Mouse (Mus musculus): ENCODE data around the gene Ampd3.

Ampd3 gene

DNA sequence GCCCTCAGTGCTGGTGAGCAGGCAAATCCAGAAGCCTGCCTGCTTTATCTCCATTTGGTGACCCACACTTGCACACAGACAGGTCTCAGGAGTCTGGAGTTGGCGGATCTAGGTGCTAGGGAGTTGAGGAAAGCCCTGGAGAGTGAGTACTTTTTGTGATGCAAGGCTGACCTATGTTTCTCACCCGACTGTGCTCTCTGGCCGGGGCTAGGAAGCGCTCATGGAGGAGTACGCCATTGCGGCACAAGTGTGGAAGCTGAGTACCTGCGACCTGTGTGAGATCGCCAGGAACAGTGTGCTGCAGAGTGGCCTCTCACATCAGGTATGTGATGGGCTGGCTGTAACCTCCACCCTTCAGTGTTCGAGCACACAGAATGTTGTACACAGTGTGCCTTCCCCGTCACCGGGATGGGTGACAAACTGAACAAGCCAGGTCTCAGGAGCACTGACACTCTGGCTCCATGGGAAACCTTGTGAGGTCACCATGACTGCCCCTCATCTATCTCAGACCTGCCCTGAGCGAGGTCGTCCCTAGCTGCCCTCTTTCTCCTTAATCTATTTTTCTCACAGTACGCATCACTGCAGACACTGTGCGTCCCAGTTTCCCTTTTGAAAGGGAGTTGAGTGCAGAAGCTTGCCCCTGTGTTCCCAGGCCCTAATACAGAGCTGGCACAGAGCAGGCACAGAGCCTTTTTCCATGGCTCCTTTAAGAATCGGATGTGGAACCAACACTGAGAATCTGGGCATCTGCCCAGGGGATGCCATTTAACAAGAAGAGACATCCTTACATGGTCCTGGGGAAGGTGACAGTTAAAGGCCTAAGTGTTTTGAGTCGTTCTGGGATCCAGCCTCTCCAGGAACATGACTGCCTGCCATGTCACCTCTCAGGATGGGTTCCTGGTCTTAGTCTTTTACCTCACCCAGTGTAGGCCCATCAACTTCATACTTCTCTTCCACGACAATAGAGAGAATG, 41.9 kb downstream of the Ampd3 start:
- ChIA-PET CTCF (interaction anchor here in 1 of 4 experiments (1.4 kb wide), 1 partner anchor 121 kb away, joined by 4 read pairs; no protein-coding TSS in a partner anchor), POLR2A (no interaction called here)

DNA sequence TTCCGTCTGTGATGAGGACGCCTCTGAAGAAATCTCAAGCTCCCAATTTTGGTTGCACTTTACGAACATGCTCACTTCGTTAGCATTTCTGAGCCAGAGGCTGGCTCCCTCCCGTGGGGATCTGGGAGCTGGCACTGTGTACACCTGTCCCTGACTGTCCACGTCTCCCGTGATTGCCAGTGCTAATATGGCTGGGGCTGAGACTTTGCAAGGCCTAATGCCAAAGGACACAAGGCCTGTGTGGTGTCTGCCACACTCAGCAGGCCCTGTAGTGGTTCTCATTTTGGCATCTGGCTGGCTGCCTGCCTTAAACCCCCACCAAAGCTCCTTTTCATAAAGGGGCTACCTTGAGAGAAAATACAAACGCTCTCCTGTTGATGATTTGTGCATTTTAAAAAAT, 43.0 kb downstream of the Ampd3 start:
- POLR2A ChIA-PET: no interaction called here
- CTCF ChIA-PET: interaction anchor here in 1 of 4 experiments (1.4 kb wide), 1 partner anchor 120 kb away, joined by 4 read pairs; no protein-coding TSS in a partner anchor

DNA sequence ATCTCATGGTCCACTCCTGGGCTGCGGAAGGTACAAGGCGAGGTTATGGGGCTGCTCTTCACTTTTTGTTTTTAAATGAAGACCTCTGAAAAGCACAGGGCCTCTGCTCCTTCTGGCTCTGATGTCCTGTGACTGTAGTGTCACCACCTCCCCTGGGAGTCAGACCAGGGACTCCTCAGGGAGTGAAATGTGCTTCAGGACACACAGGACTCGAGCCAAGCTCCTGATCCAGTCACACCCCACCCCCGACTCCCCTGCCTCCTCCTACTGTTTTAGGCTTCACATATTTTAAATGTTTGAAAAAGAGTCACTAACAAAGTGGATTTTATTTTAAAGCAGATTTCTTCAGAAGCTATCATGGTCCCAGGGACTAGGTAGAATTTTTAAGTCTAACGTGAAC, 43.5 kb downstream of the Ampd3 start:
- POLR2A ChIA-PET: no interaction called here
- CTCF ChIA-PET: interaction anchor here in 1 of 4 experiments (1.4 kb wide), 1 partner anchor 119 kb away, joined by 4 read pairs; no protein-coding TSS in a partner anchor

DNA sequence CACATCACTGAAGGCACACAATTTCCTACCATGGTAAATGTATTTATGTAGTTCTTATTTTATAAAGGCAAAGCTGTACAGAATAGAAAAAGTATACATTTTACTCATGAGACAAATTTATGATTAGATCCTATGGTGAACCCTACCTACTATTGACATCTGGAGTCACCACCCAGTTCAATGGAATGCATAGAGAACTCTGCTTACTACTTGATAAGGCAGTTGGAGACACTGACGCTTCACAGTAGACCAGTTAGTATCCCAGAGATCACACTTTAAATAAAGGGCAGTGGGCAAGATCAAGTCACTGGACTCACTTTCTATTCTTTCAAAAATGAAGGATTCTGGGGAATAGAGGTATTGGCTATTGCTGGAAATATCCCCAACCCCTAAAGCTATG, 46.0 kb downstream of the Ampd3 start:
- POLR2A ChIA-PET: interaction anchor here in 1 of 4 experiments (0.6 kb wide), 1 partner anchor 112 kb away, joined by 10 read pairs; no protein-coding TSS in a partner anchor
- CTCF ChIA-PET: interaction anchor here in 1 of 4 experiments (0.6 kb wide), 1 partner anchor 372 kb away, joined by 3 read pairs; no protein-coding TSS in a partner anchor

DNA sequence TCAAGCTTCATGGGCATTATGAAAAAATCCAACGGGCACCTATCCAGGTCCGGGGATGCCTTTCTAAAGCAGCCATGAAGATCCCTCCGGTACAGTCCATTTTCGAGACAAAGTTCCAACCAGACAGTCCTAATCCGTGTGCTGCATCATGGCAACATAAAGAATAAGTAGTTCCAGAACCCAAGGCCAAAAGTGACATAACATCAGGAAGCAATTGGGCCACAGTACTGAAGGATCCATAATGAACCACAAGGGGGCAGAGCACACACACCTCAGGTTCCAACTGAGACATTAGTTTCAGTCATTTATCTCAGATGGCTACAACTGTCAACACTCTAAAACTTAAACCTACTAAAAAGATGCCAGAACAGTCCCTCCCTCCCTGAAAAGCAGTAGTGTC, 48.0 kb downstream of the Ampd3 start:
- ChIA-PET POLR2A (no interaction called here), CTCF (interaction anchor here in 3 of 4 experiments (0.6 to 1.7 kb wide), 3 partner anchors 114 to 115 kb away, joined by 5 to 8 read pairs (median 6); no protein-coding TSS in a partner anchor)

DNA sequence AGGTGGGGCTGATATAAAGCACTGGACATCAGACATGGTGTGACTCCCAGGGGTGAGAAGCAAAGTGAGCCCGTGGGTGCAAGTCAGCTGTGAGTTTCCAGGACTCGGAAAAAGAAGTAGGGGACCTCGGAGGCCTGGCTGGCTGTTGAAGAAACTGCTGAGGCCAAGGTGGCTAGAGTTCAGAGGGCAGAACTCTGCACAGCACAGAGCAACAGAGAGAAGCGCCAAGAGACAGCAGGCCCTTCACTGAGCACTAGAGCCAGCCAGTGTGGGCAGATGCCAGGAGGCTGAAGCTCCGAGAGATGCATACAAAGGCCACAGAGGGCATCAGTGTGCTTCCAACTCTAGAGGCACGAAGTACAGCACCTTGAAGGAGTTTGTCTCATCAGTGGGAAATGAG, 50.2 kb downstream of the Ampd3 start:
- POLR2A ChIA-PET: interaction anchor here in 2 of 4 experiments (0.8 kb wide), 2 partner anchors 96 to 191 kb away, joined by 3 read pairs; no protein-coding TSS in a partner anchor
- CTCF ChIA-PET: interaction anchor here in 1 of 4 experiments (1.9 kb wide), 1 partner anchor 112 kb away, joined by 6 read pairs; no protein-coding TSS in a partner anchor

DNA sequence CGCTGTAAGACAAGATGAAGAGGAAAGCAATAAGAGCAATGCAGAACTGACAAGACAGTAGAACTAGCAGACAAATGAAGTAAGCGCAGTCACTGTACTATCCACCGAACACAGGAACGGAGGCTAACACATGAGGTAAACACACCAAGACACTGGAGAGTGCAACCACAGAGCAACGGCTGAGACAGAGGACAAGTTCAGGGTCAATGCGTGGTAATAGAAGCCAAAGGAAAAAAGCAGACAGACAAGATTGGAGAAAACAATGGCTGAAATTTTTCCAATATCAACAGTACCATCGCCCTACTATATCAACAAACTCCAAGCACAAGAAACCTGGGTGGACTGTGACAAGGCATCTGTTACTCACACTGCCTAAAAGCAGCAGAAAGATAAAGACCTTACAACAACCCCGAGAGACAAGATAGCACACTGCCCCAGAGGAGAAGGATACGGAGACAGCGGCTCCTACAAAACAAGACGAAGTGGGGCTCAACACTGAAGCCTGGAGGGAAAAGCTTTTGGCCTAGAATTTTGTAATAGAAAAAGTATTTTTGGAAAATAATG, 50.9 kb downstream of the Ampd3 start:
- POLR2A ChIA-PET: interaction anchor here in 2 of 4 experiments (0.8 kb wide), 2 partner anchors 95 to 192 kb away, joined by 3 read pairs; no protein-coding TSS in a partner anchor
- CTCF ChIA-PET: interaction anchor here in 1 of 4 experiments (1.9 kb wide), 1 partner anchor 112 kb away, joined by 6 read pairs; no protein-coding TSS in a partner anchor

DNA sequence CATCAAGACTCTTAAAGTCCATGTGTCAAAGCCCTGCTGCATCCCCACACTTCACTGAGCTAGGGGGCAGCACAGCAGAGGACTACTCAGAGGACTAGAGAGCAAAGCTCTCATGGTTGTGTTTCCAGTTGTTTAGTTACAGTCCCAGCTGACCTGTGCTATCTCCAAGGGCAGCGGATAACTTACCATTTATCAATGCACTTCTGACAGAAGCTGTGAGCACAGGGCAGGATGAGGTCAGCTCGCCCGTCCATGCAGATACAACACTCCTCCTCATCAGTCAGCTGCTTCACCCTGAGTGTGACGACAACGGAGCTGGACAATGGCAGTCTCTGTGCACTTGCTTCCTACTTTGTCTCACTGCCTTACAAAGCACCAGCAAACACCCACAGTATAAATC, 53.1 kb downstream of the Ampd3 start:
- POLR2A ChIA-PET: no interaction called here

DNA sequence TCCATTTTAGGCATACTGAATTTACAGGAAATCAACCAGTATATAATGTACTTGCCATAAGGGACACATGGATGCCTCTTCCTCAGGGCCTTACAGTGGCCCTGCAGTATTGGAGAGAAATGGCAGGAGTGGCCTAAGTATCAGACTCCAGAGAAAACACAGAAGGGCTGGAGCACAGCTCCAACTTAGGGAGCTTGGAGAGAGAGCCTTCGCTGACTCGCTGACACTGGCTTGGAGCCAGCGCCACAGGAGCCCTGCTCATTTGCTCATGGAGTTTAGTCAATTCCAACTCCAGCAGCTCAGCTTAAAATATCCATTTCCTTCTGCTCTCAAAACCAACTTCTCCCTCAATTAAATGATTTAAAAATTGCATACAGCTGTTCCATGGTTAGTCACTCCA, 53.6 kb downstream of the Ampd3 start:
- POLR2A ChIA-PET: no interaction called here
- CTCF ChIA-PET: interaction anchor here in 3 of 4 experiments (0.7 to 1.0 kb wide), 3 partner anchors 92 to 515 kb away, joined by 3 to 5 read pairs (median 4); no protein-coding TSS in a partner anchor

More for the DNA sequence above, 53.1 kb downstream of the Ampd3 start:
- CTCF ChIA-PET: interaction anchor here in 3 of 4 experiments (0.7 to 1.0 kb wide), 3 partner anchors 92 to 109 kb away, joined by 3 to 5 read pairs (median 3); no protein-coding TSS in a partner anchor

DNA sequence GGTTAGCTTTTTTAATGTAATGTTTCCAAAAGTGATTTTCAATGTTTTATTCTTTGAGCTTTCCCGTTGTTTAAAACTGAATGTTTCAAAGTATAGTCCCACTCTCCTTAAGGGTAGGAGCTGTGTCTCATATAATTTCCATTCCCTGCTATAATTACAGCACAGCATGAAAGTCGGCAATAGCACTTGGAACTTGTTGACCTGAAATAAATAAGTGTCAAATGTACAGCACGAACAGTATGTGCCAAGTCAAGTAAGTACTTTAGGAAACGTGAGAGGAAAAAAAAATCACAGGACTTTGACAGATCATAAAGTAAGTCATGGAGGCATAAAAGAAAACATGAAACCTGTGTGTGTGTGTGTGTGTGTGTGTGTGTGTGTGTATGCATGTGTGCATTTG, 54.0 kb downstream of the Ampd3 start:
- CTCF ChIA-PET: interaction anchor here in 2 of 4 experiments (0.7 to 1.0 kb wide), 2 partner anchors 108 to 516 kb away, joined by 3 to 4 read pairs; no protein-coding TSS in a partner anchor
- POLR2A ChIA-PET: no interaction called here

DNA sequence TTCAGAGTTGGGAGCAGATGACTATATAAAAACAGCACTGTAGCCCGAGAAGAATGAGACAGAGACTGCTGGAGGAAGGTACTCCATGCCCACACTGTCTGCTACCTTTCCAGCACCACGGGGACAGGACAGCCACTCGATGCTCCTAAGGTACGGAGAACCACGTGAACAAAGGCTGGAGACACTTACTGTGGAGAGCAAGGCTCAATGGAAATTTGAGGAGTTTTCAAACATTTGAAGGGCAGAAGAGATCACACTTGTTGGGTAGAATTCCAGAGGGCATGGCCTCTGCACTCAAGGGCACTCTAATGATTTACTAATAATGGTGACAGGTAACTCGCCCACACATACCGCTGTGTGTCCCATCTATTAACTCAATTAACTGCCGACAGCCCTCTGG, 55.1 kb downstream of the Ampd3 start:
- ChIA-PET POLR2A (no interaction called here), CTCF (no interaction called here)

DNA sequence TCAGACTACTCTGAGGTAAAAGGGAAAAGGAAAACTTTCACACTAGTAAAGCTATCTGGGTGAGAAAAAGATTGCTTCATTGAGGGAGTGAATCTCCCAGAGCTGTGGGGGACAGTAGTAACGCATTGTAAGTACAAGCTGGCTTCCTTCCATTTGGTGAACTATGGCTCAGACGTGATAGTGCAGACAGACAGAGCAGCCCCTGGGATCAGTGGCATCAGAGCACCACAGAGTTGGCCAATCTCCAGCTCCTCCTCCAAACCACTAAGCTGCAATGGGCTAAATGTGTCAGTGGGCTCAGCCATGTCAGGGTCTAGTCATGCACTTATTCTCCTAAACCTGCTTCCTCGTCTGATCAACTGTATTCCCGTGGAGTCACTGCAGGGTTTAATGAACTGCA, 55.6 kb downstream of the Ampd3 start:
- POLR2A ChIA-PET: interaction anchor here in 1 of 4 experiments (0.9 kb wide), 1 partner anchor 12 kb away, joined by 3 read pairs; no protein-coding TSS in a partner anchor
- CTCF ChIA-PET: no interaction called here

DNA sequence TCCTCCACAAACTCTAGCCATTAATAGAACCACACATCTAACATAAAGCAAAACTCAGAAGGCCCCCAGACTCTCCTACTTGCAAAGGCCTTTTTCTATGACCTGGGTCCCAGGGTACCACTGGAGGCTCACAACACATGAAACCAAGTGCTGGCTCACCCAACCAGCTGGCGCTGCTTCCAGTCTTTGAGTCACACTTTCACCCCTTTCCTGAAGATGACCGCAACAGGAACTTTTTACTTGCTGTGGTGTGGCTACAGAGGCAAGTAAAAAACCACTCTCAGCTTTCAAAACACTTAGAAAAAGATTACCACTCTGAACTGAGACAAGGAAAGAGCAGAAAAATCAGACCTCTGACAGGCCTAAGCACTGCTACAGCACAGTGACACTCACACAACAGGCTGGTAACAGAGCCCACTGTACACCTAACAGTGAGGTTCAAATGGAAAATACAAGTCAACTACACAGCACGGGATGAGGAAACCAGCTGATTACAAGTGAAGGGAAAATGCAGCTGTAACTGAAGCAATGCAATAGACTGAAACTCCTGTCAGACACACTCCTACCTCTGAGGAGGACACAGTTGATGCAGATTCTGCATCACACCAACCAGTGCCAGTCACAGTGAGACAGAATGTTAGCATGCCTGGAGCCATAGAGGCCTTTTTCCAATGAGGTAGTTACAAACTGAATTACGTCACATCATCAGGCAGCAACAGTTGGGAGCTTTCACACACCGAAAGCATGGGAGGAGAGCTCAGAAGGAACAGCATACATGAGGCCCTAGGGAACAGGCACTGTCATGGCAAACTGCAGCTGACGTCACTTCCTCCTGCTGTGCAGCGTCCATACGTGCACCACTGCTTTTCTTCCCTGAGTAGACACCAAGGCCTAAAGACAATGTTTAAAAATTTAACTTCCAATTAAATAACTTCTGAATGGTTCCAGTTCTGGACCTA, 56.3 kb downstream of the Ampd3 start:
- POLR2A ChIA-PET: interaction anchor here in 2 of 4 experiments (0.9 to 1.3 kb wide), 2 partner anchors 12 to 22 kb away, joined by 3 read pairs; no protein-coding TSS in a partner anchor
- CTCF ChIA-PET: interaction anchor here in 2 of 4 experiments (0.9 to 1.2 kb wide), 1 partner anchor 106 kb away, joined by 3 read pairs; no protein-coding TSS in a partner anchor

DNA sequence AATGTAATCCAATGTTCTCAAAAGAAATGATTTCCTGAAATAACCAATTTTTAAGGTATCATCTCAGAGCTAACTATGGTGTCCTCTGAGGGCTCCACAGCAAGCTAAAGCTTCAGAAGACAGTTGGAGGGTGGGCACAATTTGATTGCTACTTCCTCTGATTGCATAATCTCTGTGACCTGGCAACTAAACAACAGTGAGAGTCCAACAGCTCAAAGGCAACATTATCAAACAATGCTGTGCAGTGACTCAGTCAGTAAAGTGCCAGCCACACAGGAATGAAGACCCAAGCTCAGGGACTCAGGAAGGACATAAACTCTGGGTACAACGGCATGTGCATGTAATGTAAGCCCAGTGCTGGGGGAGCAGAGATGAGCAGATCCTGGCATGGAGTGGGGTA, 65.0 kb downstream of the Ampd3 start:
- CTCF ChIA-PET: no interaction called here
- POLR2A ChIA-PET: interaction anchor here in 1 of 4 experiments (3.3 kb wide), 1 partner anchor 11 kb away, joined by 12 read pairs; the partner anchor contains the start of gene Rnf141

DNA sequence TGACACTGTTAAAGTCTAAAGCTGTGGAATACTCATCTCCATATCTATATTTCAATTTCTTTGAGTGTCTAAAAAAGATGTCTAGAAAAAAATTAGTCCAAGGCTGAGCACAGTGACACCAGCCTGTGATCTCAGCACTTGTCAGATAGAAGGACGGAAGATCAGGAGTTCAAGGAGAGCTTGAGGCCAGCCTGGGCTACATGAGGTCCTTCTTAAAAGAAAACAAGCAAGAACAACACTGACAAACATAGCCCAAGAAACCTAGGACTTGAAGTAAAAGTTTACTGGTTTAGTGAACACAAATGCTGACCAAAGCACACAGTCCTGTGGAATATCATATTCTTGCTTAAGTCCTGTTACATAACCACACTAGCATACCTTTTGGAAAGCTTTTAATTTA, 66.0 kb downstream of the Ampd3 start:
- POLR2A ChIA-PET: interaction anchor here in 2 of 4 experiments (0.6 to 3.3 kb wide), 3 partner anchors 10 to 116 kb away, joined by 4 to 12 read pairs (median 8); partner anchors contain the start of gene Rnf141 (in 2 of the 2)
- CTCF ChIA-PET: interaction anchor here in 2 of 4 experiments (1.2 kb wide), 2 partner anchors 10 to 96 kb away, joined by 3 to 4 read pairs; partner anchors contain the start of gene Rnf141 (in 1 of the 2)

DNA sequence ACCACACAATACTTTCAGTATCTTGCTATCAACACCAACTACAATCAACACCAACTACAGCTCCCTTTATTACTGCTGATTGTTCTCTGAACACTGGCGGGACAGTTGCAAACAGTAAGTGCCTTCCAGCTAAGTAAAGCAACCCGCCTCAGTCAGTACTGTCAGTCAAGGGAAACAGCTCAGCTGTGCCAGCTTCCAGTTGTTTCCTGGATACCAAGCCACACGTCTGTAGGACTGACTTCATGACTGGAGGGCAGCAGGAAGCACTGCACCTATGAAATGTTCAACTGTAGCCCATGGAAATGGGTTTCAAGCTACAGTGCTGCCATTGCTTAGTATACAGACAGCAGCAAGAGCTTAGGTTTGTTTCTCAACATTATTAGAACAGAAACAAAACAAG, 66.5 kb downstream of the Ampd3 start:
- POLR2A ChIA-PET: interaction anchor here in 2 of 4 experiments (1.5 to 3.3 kb wide), 3 partner anchors 10 to 228 kb away, joined by 3 to 12 read pairs (median 8); partner anchors contain the start of gene Rnf141 (in 2 of the 2)
- CTCF ChIA-PET: interaction anchor here in 2 of 4 experiments (1.2 kb wide), 2 partner anchors 10 to 96 kb away, joined by 3 to 4 read pairs; partner anchors contain the start of gene Rnf141 (in 1 of the 2)

DNA sequence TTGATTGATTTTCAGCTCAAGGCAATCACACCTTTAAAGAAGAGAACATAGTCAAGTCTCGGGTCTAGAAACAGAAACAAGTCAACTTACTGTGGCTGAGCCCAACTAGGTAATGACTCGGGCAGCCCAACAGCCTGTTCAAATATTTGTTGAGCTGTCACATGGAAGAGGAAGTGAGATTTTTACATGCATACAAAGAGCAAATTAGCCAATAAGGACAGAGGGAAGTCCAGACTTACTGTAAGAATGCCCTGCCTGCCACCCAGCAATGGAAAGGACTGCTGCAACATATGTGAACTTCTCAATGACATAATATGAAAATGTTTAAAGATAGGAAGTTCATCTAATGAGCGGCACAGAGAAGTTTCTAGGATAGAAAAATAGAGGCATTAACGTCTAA, 72.3 kb downstream of the Ampd3 start:
- CTCF ChIA-PET: no interaction called here
- POLR2A ChIA-PET: no interaction called here
